Mouse (Mus musculus) hindbrain, embryonic 16.5 days (tissue): Measurements from ENCODE around the gene Fyb. TPM values are rescaled to one million over a fixed set of nuclear protein-coding genes. Genes with fewer than 3 reads are reported as not detected.

Source experiments
- ATAC-seq: fragments of 200-750 bp; cut with Nextera tagmentation; 2 replicates; pipeline ENCODE4 v1.8.0; 2017; ENCODE audit warnings: moderate TSS enrichment, moderate library complexity
- H3K27ac ChIP-seq: fragments of 300-500 bp; sonication (generic); 2 replicates; pipeline ENCODE4 v1.5.1; 2014; ENCODE audit warnings: low read depth, mild to moderate bottlenecking, control low read depth, low read length, moderate library complexity
- H3K27me3 ChIP-seq: fragments of 300-500 bp; sonication (generic); replicated peaks from 2 replicates; pipeline ENCODE4 v1.6.1; 2014; ENCODE audit warnings: low read length; ENCODE audit not compliant: control insufficient read depth, insufficient read depth
- H3K36me3 ChIP-seq: fragments of 300-500 bp; sonication (generic); 2 replicates; pipeline ENCODE4 v1.6.1; 2014; ENCODE audit warnings: mild to moderate bottlenecking, low read length, moderate library complexity, mixed read lengths; ENCODE audit not compliant: control insufficient read depth, insufficient read depth
- H3K4me1 ChIP-seq: fragments of 300-500 bp; sonication (generic); 2 replicates; pipeline ENCODE4 v1.6.1; 2014; ENCODE audit warnings: low read depth, low read length; ENCODE audit not compliant: control insufficient read depth, insufficient read depth
- H3K4me2 ChIP-seq: fragments of 300-500 bp; sonication (generic); 2 replicates; pipeline ENCODE4 v1.6.1; 2014; ENCODE audit warnings: mild to moderate bottlenecking, low read length, control low read depth, moderate library complexity
- H3K4me3 ChIP-seq: fragments of 300-500 bp; sonication (generic); 2 replicates; pipeline ENCODE4 v1.5.1; 2014; ENCODE audit warnings: mild to moderate bottlenecking, low read length, control low read depth, moderate library complexity
- H3K9ac ChIP-seq: fragments of 300-500 bp; sonication (generic); 2 replicates; pipeline ENCODE4 v1.6.1; 2014; ENCODE audit warnings: low read depth, mild to moderate bottlenecking, control low read depth, low read length, moderate library complexity
- H3K9me3 ChIP-seq: fragments of 300-500 bp; sonication (generic); 2 replicates; pipeline ENCODE4 v1.6.1; 2014; ENCODE audit warnings: mild to moderate bottlenecking, low read length, moderate library complexity; ENCODE audit not compliant: control insufficient read depth
- WGBS: fragments of 180-500 bp; shearing (Covaris S2); extraction: QIAGEN DNeasy Blood & Tissue Kit; methylation state at CpG from one replicate; pipeline ENCODE4 v1.1.7; 2014; 5-methylcytosine and 5-hydroxymethylcytosine counted together
- polyA plus RNA-seq: library from polyadenylated mRNA; unstranded; fragments of >200 nt; fragmentation: Nextera tagmentation; extraction: Ambion mirVana; gene quantifications from 2 replicates; pipeline ENCODE4 v1.2.1, GENCODE M21; 2015

Fyb gene
- polyA plus RNA-seq, 1 experiment from 2014 or later: 3.4 TPM

GRCm38 (mm10) chr15:6569074-6569473 is 46.4 kb downstream of the Fyb start:
- H3K27me3 ChIP-seq: no peaks in the 10 kb centered on the region
- ATAC-seq: no peak
- H3K9ac ChIP-seq: no peak overlapping the region
- no peak overlapping the region for H3K4me2 ChIP-seq
- H3K4me3 ChIP-seq: no peak overlapping the region
- no peaks in the 10 kb centered on the region for H3K4me1 ChIP-seq
- H3K36me3 ChIP-seq: no peaks in the 10 kb centered on the region
- no peaks in the 10 kb centered on the region for H3K9me3 ChIP-seq
- 79% methylated on average over 5 of the region's 5 CpGs for WGBS
- no peak overlapping the region for H3K27ac ChIP-seq

- no peak overlapping the region for H3K4me3 ChIP-seq
- H3K27ac ChIP-seq: no peak overlapping the region
- 92% methylated on average over 2 of the region's 2 CpGs for WGBS
- H3K4me1 ChIP-seq: no peaks in the 10 kb centered on the region
- no peaks in the 10 kb centered on the region for H3K27me3 ChIP-seq
- no peaks in the 10 kb centered on the region for H3K9me3 ChIP-seq
- ATAC-seq: peak; percentile 64
- H3K9ac ChIP-seq: no peak overlapping the region
- no peak overlapping the region for H3K4me2 ChIP-seq
- no peaks in the 10 kb centered on the region for H3K36me3 ChIP-seq
Measured at GRCm38 (mm10) chr15:6570164-6570861, 47.7 kb downstream of the Fyb start.

- no peak overlapping the region for H3K4me3 ChIP-seq
- H3K27me3 ChIP-seq: no peaks in the 10 kb centered on the region
- H3K36me3 ChIP-seq: no peaks in the 10 kb centered on the region
- H3K9ac ChIP-seq: no peak overlapping the region
- peak; percentile 87 for ATAC-seq
- no peak overlapping the region for H3K4me2 ChIP-seq
- H3K4me1 ChIP-seq: no peaks in the 10 kb centered on the region
- no peaks in the 10 kb centered on the region for H3K9me3 ChIP-seq
- WGBS: 10% methylated on average over 7 of the region's 7 CpGs
- no peak overlapping the region for H3K27ac ChIP-seq
Measured at GRCm38 (mm10) chr15:6570876-6571275, 48.2 kb downstream of the Fyb start.

DNA sequence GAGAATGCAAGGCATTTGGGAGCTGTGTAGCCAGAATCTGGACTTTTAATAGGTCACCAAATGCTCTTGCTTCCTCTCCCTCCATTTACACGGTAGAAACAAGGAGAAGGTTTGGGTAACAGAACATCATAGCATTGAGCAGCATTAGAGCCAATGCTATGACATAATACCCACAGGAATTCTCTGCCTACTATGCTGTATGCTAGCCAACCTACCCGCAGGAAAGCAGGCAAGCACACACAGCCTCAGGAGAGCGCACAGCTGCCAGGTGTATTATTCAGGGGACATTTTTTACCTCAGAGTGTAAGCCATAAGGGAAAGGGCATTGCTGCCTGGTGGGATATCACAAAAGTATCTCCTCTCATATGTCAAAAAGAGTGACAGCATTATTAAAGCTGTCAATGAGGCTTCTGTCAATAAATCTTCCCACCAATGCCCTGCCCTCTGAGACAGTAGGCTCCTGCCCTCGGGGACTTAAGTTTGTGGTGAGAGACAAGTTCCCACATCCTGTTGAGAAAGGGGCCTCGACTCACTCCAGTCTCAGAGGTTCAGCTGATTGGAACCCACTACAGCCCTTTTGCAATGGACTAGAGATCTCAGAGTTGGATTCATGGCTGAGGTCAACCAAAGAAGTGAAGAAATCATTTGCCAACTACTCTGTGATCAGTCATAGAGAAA is 51.8 kb downstream of the Fyb start:
- Histone ChIP-seq H3K9ac (no peak overlapping the region), H3K4me1 (no peaks in the 10 kb centered on the region), H3K27ac (no peak overlapping the region), H3K4me2 (no peak overlapping the region), H3K27me3 (no peaks in the 10 kb centered on the region), H3K4me3 (no peak overlapping the region), H3K9me3 (no peaks in the 10 kb centered on the region), H3K36me3 (no peaks in the 10 kb centered on the region)
- WGBS: 54% methylated on average over 5 of the region's 5 CpGs
- ATAC-seq: no peak

DNA sequence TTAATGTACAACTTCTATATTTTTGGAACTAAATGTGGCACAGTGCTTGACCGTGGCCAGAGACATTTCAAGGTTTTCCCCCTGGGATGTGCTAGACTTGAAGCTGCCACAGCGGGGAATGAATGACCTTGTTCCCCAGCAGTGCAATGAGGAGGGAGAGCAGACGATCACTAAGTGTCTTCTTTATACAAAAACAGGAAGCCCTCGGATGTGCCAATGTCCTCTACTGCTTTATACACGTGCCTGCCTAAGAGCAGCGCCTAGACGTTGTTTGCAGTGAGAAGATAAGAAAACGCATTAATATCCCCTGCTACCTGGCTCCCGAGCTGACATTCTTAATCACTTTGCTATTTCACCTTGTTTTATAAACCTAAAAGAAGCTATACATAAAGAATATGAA is 55.3 kb downstream of the Fyb start:
- no peaks in the 10 kb centered on the region for H3K27me3 ChIP-seq
- H3K36me3 ChIP-seq: no peaks in the 10 kb centered on the region
- WGBS: 71% methylated on average over 9 of the region's 9 CpGs
- no peak overlapping the region for H3K4me3 ChIP-seq
- ATAC-seq: no peak
- H3K9ac ChIP-seq: no peak overlapping the region
- H3K4me1 ChIP-seq: no peaks in the 10 kb centered on the region
- H3K4me2 ChIP-seq: no peak overlapping the region
- no peaks in the 10 kb centered on the region for H3K9me3 ChIP-seq
- no peak overlapping the region for H3K27ac ChIP-seq

- no peak for ATAC-seq
- no peaks in the 10 kb centered on the region for H3K4me1 ChIP-seq
- no peaks in the 10 kb centered on the region for H3K9me3 ChIP-seq
- no peak overlapping the region for H3K4me3 ChIP-seq
- no peaks in the 10 kb centered on the region for H3K36me3 ChIP-seq
- H3K27ac ChIP-seq: no peak overlapping the region
- no peaks in the 10 kb centered on the region for H3K27me3 ChIP-seq
- H3K9ac ChIP-seq: no peak overlapping the region
- H3K4me2 ChIP-seq: no peak overlapping the region
- WGBS: 95% methylated on average over 2 of the region's 2 CpGs
Measured at GRCm38 (mm10) chr15:6578654-6579053, 56.0 kb downstream of the Fyb start.

DNA sequence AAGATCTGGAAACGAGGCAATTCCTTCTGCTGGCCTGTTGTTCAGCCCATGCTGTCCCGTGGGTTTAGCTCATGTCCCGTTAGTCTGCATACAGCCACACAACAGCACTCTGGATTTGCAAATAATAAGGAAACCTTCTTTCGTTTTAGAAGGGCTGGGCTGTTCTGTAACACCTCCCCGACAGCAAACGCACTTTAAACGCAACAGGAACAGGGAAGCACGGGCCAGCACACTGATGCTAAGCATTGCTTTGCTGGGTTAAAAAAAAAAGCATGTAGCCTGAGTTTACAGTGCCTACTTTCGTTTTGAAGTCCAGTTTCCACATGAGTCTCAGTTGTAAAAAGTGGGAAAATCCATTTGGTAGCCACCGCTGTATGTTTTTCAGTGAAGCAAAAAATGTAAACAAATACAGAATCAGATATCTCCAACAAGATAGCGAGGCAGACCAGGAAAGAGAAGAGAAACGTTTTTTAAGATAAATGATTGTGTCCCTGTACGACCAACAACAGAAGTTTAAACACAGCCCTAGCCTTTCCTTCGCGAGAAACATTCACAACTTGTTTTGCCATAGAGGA is 56.6 kb downstream of the Fyb start:
- no peaks in the 10 kb centered on the region for H3K27me3 ChIP-seq
- H3K27ac ChIP-seq: no peak overlapping the region
- no peak overlapping the region for H3K4me2 ChIP-seq
- no peak for ATAC-seq
- H3K36me3 ChIP-seq: no peaks in the 10 kb centered on the region
- H3K4me1 ChIP-seq: no peaks in the 10 kb centered on the region
- WGBS: 81% methylated on average over 15 of the region's 15 CpGs
- H3K4me3 ChIP-seq: no peak overlapping the region
- no peaks in the 10 kb centered on the region for H3K9me3 ChIP-seq
- H3K9ac ChIP-seq: no peak overlapping the region

- H3K27me3 ChIP-seq: no peaks in the 10 kb centered on the region
- H3K27ac ChIP-seq: no peak overlapping the region
- no peak overlapping the region for H3K4me3 ChIP-seq
- H3K9me3 ChIP-seq: no peaks in the 10 kb centered on the region
- ATAC-seq: no peak
- H3K4me1 ChIP-seq: no peaks in the 10 kb centered on the region
- no peak overlapping the region for H3K9ac ChIP-seq
- no peaks in the 10 kb centered on the region for H3K36me3 ChIP-seq
- H3K4me2 ChIP-seq: no peak overlapping the region
- WGBS: 83% methylated on average over 11 of the region's 11 CpGs
Measured at GRCm38 (mm10) chr15:6579769-6580261, 57.2 kb downstream of the Fyb start.

- no peak overlapping the region for H3K4me3 ChIP-seq
- no peak for ATAC-seq
- 90% methylated on average over 4 of the region's 4 CpGs for WGBS
- H3K9ac ChIP-seq: no peak overlapping the region
- H3K9me3 ChIP-seq: no peaks in the 10 kb centered on the region
- no peaks in the 10 kb centered on the region for H3K27me3 ChIP-seq
- no peak overlapping the region for H3K4me2 ChIP-seq
- H3K36me3 ChIP-seq: no peaks in the 10 kb centered on the region
- H3K4me1 ChIP-seq: no peaks in the 10 kb centered on the region
- no peak overlapping the region for H3K27ac ChIP-seq
Measured at GRCm38 (mm10) chr15:6584645-6585044, 62.0 kb downstream of the Fyb start.
